Mouse (Mus musculus) forebrain, embryonic 13.5 days (tissue): Measurements from ENCODE around the gene Olfr508. TPM values are rescaled to one million over a fixed set of nuclear protein-coding genes. Genes with fewer than 3 reads are reported as not detected.

Experiments used
- polyA plus RNA-seq: library from polyadenylated mRNA; unstranded; fragments of >200 nt; fragmentation: Nextera tagmentation; extraction: Ambion mirVana; gene quantifications from 2 replicates; pipeline ENCODE4 v1.2.1, GENCODE M21; 2015

The Olfr508 gene
- polyA plus RNA-seq, 1 experiment from 2014 or later: not detected

Other genes with a start within 250 kb of the Olfr508 start
- not detected in 2 replicates for gene Olfr495, start 236.8 kb upstream of the Olfr508 start, polyA plus RNA-seq
- gene Olfr497, start 209.6 kb upstream of the Olfr508 start, polyA plus RNA-seq: not detected in 2 replicates
- not detected in 2 replicates for gene Olfr498, start 164.7 kb upstream of the Olfr508 start, polyA plus RNA-seq
- not detected in 2 replicates for gene Olfr502, start 104.9 kb upstream of the Olfr508 start, polyA plus RNA-seq
- not detected in 2 replicates for gene Olfr503, start 85.5 kb upstream of the Olfr508 start, polyA plus RNA-seq
- not detected in 2 replicates for gene Olfr504, start 64.2 kb upstream of the Olfr508 start, polyA plus RNA-seq
- gene Olfr506, start 19.2 kb upstream of the Olfr508 start, polyA plus RNA-seq: not detected in 2 replicates
- gene Olfr507, start 8.2 kb upstream of the Olfr508 start, polyA plus RNA-seq: not detected in 2 replicates
- gene Olfr509, start 21.9 kb downstream of the Olfr508 start, polyA plus RNA-seq: not detected in 2 replicates
- gene Olfr510, start 36.4 kb downstream of the Olfr508 start, polyA plus RNA-seq: not detected in 2 replicates
- gene Olfr512, start 83.3 kb downstream of the Olfr508 start, polyA plus RNA-seq: not detected in 2 replicates
- not detected in 2 replicates for gene Olfr513, start 121.0 kb downstream of the Olfr508 start, polyA plus RNA-seq
- not detected in 2 replicates for gene Olfr514, start 196.0 kb downstream of the Olfr508 start, polyA plus RNA-seq
- not detected in 2 replicates for gene Olfr516, start 220.5 kb downstream of the Olfr508 start, polyA plus RNA-seq
- gene Olfr517, start 242.4 kb downstream of the Olfr508 start, polyA plus RNA-seq: not detected in 2 replicates